Mouse (Mus musculus) forebrain, embryonic 11.5 days (tissue): ENCODE measurements around the gene Ndufs1. TPM values are rescaled to one million over a fixed set of nuclear protein-coding genes. Genes with fewer than 3 reads are reported as not detected.

Source experiments
- ATAC-seq: fragments of 200-750 bp; cut with Nextera tagmentation; replicated peaks from 2 replicates; pipeline ENCODE4 v1.8.0; 2017; ENCODE audit warnings: moderate TSS enrichment; ENCODE audit not compliant: low FRiP score
- DNase-seq: peaks from one replicate; pipeline ENCODE4 v3.0.0-alpha.2; 2017; ENCODE audit warnings: low spot score
- H3K27ac ChIP-seq: fragments of 300-500 bp; sonication (generic); 2 replicates; pipeline ENCODE4 v1.5.1; 2014; ENCODE audit warnings: low read depth, low read length
- H3K27me3 ChIP-seq: fragments of 300-500 bp; sonication (generic); 2 replicates; pipeline ENCODE4 v1.6.1; 2014; ENCODE audit warnings: mild to moderate bottlenecking, low read length, mixed read lengths; ENCODE audit not compliant: control insufficient read depth, insufficient read depth
- H3K36me3 ChIP-seq: fragments of 300-500 bp; sonication (generic); 2 replicates; pipeline ENCODE4 v1.6.1; 2014; ENCODE audit warnings: mild to moderate bottlenecking, low read length, moderate library complexity, mixed read lengths; ENCODE audit not compliant: control insufficient read depth, insufficient read depth
- H3K4me1 ChIP-seq: fragments of 300-500 bp; sonication (generic); replicated peaks from 2 replicates; pipeline ENCODE4 v1.6.1; 2014; ENCODE audit warnings: low read length, mixed read lengths; ENCODE audit not compliant: control insufficient read depth, insufficient read depth
- H3K4me2 ChIP-seq: fragments of 300-500 bp; sonication (generic); 2 replicates; pipeline ENCODE4 v1.6.1; 2014; ENCODE audit warnings: low read depth, mild to moderate bottlenecking, low read length, moderate library complexity, mixed read lengths; ENCODE audit not compliant: severe bottlenecking
- H3K4me3 ChIP-seq: fragments of 300-500 bp; sonication (generic); 2 replicates; pipeline ENCODE4 v1.5.1; 2014; ENCODE audit warnings: low read depth, low read length
- H3K9ac ChIP-seq: fragments of 300-500 bp; sonication (generic); 2 replicates; pipeline ENCODE4 v1.6.1; 2014; ENCODE audit warnings: low read length
- H3K9me3 ChIP-seq: fragments of 300-500 bp; sonication (generic); 2 replicates; pipeline ENCODE4 v1.6.1; 2016; ENCODE audit warnings: low read length, mixed read lengths; ENCODE audit not compliant: control insufficient read depth
- WGBS: fragments of 180-500 bp; shearing (Covaris S2); extraction: QIAGEN DNeasy Blood & Tissue Kit; methylation state at CpG from one replicate; pipeline ENCODE4 v1.1.7; 2014; 5-methylcytosine and 5-hydroxymethylcytosine counted together
- polyA plus RNA-seq: library from polyadenylated mRNA; unstranded; fragments of >200 nt; fragmentation: Nextera tagmentation; extraction: Ambion mirVana; gene quantifications from 2 replicates; pipeline ENCODE4 v1.2.1, GENCODE M21; 2014

Ndufs1 gene
- polyA plus RNA-seq, 1 experiment from 2014 or later = 137 TPM

- DNase-seq (no peak), ATAC-seq (no peak)
- Histone ChIP-seq H3K4me2 (no peak overlapping the region), H3K4me1 (no peaks in the 10 kb centered on the region; the same call in 1 of the 2 replicates), H3K9ac (no peak overlapping the region), H3K9me3 (no peaks in the 10 kb centered on the region), H3K36me3 (no peaks in the 10 kb centered on the region; the same call in 1 of the 2 replicates), H3K27ac (no peak overlapping the region), H3K27me3 (no peaks in the 10 kb centered on the region), H3K4me3 (no peak overlapping the region)
- 85% methylated on average over 3 of the region's 3 CpGs for WGBS
These were observed 42.1 kb downstream of the Ndufs1 start for GRCm38 (mm10) chr1:63134530-63134929.

GRCm38 (mm10) chr1:63131766-63132165 lies 44.9 kb downstream of the Ndufs1 start:
- Histone ChIP-seq H3K27ac (no peak overlapping the region), H3K9me3 (no peaks in the 10 kb centered on the region), H3K27me3 (no peaks in the 10 kb centered on the region), H3K4me3 (no peak overlapping the region), H3K9ac (no peak overlapping the region), H3K36me3 (no peaks in the 10 kb centered on the region; the same call in 1 of the 2 replicates), H3K4me1 (no peaks in the 10 kb centered on the region; the same call in 1 of the 2 replicates), H3K4me2 (no peak overlapping the region)
- DNase-seq (no peak), ATAC-seq (no peak)
- WGBS = 91% methylated on average over 11 of the region's 11 CpGs

GRCm38 (mm10) chr1:63130883-63131282 lies 45.8 kb downstream of the Ndufs1 start:
- Histone ChIP-seq H3K27ac (no peak overlapping the region), H3K36me3 (no peaks in the 10 kb centered on the region; the same call in 1 of the 2 replicates), H3K9ac (no peak overlapping the region), H3K27me3 (no peaks in the 10 kb centered on the region), H3K4me1 (no peaks in the 10 kb centered on the region; the same call in 1 of the 2 replicates), H3K9me3 (no peaks in the 10 kb centered on the region), H3K4me3 (no peak overlapping the region), H3K4me2 (no peak overlapping the region)
- ATAC-seq (no peak), DNase-seq (no peak)
- 90% methylated on average over 2 of the region's 2 CpGs for WGBS

- H3K36me3 ChIP-seq = no peaks in the 10 kb centered on the region; the same call in 1 of the 2 replicates
- no peak overlapping the region for H3K27ac ChIP-seq
- no peaks in the 10 kb centered on the region; the same call in 1 of the 2 replicates for H3K4me1 ChIP-seq
- no peak for DNase-seq
- peak; percentile 71 for ATAC-seq
- WGBS = 21% methylated on average over 18 of the region's 18 CpGs
- peak overlapping the region; percentile 12; the same call in 1 of the 2 replicates for H3K4me3 ChIP-seq
- no peaks in the 10 kb centered on the region for H3K27me3 ChIP-seq
- no peaks in the 10 kb centered on the region for H3K9me3 ChIP-seq
- peak overlapping the region; percentile 43; the same call in 1 of the 2 replicates for H3K4me2 ChIP-seq
- no peak overlapping the region for H3K9ac ChIP-seq
These were observed 46.6 kb downstream of the Ndufs1 start for GRCm38 (mm10) chr1:63129857-63130690.

DNA sequence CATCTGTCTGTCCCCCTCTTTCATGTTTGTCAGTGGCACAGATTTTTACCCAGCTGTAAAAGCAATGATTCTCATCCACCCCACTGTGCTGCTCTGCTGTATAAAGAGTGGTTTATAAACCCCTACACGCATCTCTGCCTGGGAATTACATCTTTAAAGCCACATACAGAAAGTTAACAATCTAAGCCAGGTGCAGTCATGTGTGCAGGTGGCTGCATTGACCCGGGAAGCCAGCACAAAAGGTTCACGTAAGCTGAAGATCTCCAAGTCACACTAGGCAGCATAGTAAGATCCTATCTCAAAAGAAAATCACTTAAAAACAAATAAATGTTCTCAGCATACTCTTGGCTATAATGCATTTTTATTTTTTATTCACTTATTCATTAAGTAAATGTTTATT lies 47.4 kb downstream of the Ndufs1 start:
- WGBS = 32% methylated on average over 3 of the region's 3 CpGs
- Histone ChIP-seq H3K4me3 (no peak overlapping the region), H3K27ac (no peak overlapping the region)

DNA sequence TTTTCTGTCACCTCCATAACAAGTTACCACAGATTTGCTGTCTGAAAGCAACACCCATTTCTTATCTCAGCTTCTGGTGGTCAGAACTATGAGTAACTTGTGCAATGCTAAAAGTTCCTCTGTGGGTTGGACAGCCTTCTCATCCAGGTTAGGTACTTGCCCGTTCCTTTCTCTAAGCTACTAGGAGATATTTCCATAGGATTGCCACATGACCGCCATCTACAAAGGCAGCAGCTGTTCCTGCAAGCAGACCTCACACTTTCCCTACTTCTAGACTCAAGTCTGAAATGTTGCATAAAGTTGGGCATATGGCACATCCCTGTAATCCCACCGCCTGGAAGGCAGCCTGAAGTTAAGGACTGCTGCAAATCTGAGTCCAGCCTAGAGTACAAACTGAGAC lies 50.4 kb downstream of the Ndufs1 start:
- Histone ChIP-seq H3K36me3 (no peaks in the 10 kb centered on the region; the same call in 1 of the 2 replicates), H3K4me1 (no peaks in the 10 kb centered on the region; the same call in 1 of the 2 replicates), H3K9me3 (no peaks in the 10 kb centered on the region), H3K27ac (no peak overlapping the region), H3K4me2 (no peak overlapping the region), H3K27me3 (no peaks in the 10 kb centered on the region), H3K9ac (no peak overlapping the region), H3K4me3 (no peak overlapping the region)
- ATAC-seq (no peak), DNase-seq (no peak)
- 91% methylated on average over 3 of the region's 3 CpGs for WGBS

More for the DNA sequence above, 47.4 kb downstream of the Ndufs1 start:
- H3K27me3 ChIP-seq = no peaks in the 10 kb centered on the region
- H3K4me1 ChIP-seq = no peaks in the 10 kb centered on the region; the same call in 1 of the 2 replicates
- H3K36me3 ChIP-seq = no peaks in the 10 kb centered on the region; the same call in 1 of the 2 replicates
- H3K9ac ChIP-seq = no peak overlapping the region
- DNase-seq (no peak), ATAC-seq (no peak)
- H3K4me2 ChIP-seq = no peak overlapping the region; the same call in 1 of the 2 replicates
- no peaks in the 10 kb centered on the region for H3K9me3 ChIP-seq

DNA sequence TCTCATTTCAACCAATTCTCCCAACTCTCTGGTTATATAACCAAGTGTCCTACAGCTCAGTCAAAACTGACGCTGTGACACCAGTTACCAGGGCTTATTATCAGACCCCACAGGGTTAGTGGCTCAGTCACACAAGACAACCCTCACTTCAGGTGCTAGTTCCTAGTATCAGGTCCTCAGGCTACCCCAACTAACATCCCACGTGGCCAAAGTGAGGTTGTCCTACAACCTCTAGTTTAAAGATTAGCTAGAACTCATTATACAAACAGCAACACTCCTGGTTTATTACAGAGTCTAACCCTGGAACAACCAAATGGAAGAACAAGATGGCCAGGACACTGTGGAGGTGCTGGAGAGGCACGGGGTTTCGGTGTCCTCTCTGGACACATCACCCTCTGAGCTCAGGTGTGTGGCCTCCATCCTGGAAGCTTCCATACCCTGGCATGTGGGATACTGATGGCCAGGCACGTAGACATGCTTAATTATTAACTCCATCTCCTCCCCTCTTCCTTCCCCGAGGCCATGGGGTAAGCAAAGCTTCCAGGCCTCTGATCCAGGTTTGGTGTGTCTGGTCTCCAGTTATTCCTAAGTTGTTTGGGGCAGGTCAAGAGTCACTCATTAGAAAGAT lies 52.7 kb downstream of the Ndufs1 start:
- H3K4me2 ChIP-seq = no peak overlapping the region
- H3K36me3 ChIP-seq = peaks cover 10% of the 10 kb centered on the region; the same call in 1 of the 2 replicates
- DNase-seq = no peak
- ATAC-seq = no peak
- no peaks in the 10 kb centered on the region; the same call in 1 of the 2 replicates for H3K9me3 ChIP-seq
- 90% methylated on average over 6 of the region's 6 CpGs for WGBS
- H3K4me1 ChIP-seq = no peaks in the 10 kb centered on the region
- no peak overlapping the region for H3K27ac ChIP-seq
- no peak overlapping the region for H3K9ac ChIP-seq
- no peaks in the 10 kb centered on the region for H3K27me3 ChIP-seq
- H3K4me3 ChIP-seq = no peak overlapping the region

DNA sequence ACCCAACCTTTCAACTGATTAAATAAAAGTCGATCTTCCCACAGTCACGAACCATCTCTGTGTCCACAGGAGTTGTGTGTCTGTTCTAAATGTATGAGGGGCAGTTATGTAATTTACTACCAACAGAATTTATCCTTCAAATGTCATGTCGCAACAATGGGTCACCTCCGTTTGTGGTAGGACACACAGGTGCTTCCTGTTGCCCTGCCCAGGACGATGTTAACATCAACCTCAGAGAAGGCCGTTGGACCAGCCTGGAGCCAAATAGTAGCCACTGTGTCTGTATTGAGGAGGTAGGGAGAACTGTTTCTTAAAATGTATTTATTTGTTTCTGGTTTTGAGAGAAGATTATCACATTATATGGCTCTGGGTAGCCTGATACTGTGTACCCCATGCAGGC lies 54.6 kb downstream of the Ndufs1 start:
- DNase-seq (no peak), ATAC-seq (no peak)
- Histone ChIP-seq H3K27me3 (no peaks in the 10 kb centered on the region), H3K9me3 (no peaks in the 10 kb centered on the region; the same call in 1 of the 2 replicates), H3K4me1 (no peaks in the 10 kb centered on the region), H3K9ac (no peak overlapping the region), H3K36me3 (peaks cover 10% of the 10 kb centered on the region; the same call in 1 of the 2 replicates), H3K4me3 (no peak overlapping the region), H3K4me2 (no peak overlapping the region), H3K27ac (no peak overlapping the region)
- WGBS = 93% methylated on average over 6 of the region's 6 CpGs
